Mouse (Mus musculus) c-Kit-positive CD71-positive TER-119-negative erythroid progenitor cells, embryonic 14.5 days (primary cell): ENCODE measurements around the gene Gm9833.
"Not testable (repeated sequence)": the region's sequence is repeated elsewhere in the genome, so short reads cannot be mapped to it uniquely, and the experiment has no call there.

ENCODE experiments used
- DNase-seq: peaks from one replicate; pipeline ENCODE4 v3.0.0-alpha.2; 2013; ENCODE audit warnings: low read depth

The Gm9833 gene

GRCm38 (mm10) chr3:10087994-10088393 is at the start of gene Gm9833:
Gene Gm9833 (plus strand): TSS chr3:10088110.
- DNase-seq, result not testable (repeated sequence)

DNA sequence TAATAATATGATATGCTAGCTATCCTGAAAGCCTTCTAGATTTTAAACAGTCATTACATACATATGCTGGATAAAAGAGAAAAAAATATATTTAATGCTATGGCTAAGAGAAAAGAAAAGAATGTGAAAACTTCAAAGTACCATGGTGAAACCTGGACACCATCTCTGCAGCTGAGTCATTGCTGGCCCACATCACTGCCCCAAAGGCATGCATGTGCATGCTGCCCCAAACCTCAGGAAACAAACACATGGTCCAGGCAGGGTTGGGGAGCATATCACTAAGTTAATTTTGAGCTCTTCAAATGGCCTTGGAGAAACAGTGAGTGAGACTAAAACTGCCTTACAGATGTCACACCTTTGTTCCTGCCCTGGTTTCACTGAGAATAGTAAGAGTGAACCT is 17.8 kb upstream of the Gm9833 start:
- DNase-seq, result no peak

DNA sequence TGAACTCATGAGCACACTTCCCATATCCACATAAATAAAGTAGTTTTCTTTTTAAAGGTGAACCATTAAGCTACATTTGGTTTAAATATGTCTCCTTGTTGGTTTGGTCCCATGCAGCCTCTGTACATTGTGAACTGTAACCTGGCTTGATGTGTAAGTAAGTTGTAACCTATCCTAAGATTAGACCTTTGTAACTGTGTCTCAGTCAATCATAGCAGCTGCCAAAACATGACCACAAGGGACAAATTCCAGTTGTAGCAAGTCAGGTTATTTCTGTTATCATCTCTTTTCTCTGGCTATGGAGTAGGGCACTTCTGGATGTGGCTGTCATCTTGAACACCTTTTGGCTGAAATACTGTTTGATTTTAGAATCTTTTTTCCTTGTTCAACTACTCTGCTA is 12.1 kb upstream of the Gm9833 start:
- DNase-seq, result no peak

GRCm38 (mm10) chr3:10077096-10077841 is 10.6 kb upstream of the Gm9833 start:
- no peak for DNase-seq

DNA sequence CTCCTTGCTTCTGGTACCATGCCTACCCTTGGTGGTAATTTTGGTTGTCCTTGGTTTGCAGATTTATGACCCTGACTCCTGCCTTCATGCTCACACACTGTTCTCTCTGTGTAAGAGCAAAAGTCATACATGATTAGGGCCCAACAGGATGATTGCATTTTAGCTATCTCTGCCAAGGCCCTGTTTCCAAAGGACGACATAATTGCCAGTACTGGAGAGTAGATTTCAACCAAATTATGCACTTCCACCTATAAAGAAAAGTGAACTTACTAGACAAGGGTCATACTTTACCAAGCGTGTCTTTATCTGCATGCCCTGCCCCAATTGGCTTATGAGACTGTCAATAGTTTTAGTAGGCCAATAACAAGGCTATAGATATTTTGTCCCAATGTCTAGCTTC is 9.8 kb upstream of the Gm9833 start:
- no peak for DNase-seq

DNA sequence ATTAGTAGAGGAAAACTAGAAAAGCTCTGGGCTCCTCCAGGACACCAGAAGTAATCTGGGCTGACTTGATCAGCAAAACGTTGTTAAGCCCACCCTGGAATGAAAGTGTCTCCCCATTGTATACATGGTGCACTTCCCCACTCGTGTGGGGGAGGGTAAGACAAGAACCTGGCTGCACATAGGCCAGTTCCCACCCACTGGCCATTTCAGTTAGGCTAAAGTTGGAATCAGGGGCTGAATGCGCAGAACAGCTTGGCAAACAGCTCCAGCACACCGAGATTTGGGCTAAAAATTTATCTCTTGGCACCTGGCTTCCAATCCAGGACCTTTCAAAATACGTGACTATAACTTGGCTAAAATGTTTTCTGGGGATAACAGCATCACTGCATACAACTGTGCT is 6.6 kb upstream of the Gm9833 start:
- DNase-seq, result no peak

- no peak for DNase-seq
Observed at GRCm38 (mm10) chr3:10081911-10082541, 5.9 kb upstream of the Gm9833 start.

- DNase-seq, result no peak
Observed at GRCm38 (mm10) chr3:10082545-10083062, 5.3 kb upstream of the Gm9833 start.

GRCm38 (mm10) chr3:10084102-10084501 is 3.8 kb upstream of the Gm9833 start:
- no peak for DNase-seq

DNA sequence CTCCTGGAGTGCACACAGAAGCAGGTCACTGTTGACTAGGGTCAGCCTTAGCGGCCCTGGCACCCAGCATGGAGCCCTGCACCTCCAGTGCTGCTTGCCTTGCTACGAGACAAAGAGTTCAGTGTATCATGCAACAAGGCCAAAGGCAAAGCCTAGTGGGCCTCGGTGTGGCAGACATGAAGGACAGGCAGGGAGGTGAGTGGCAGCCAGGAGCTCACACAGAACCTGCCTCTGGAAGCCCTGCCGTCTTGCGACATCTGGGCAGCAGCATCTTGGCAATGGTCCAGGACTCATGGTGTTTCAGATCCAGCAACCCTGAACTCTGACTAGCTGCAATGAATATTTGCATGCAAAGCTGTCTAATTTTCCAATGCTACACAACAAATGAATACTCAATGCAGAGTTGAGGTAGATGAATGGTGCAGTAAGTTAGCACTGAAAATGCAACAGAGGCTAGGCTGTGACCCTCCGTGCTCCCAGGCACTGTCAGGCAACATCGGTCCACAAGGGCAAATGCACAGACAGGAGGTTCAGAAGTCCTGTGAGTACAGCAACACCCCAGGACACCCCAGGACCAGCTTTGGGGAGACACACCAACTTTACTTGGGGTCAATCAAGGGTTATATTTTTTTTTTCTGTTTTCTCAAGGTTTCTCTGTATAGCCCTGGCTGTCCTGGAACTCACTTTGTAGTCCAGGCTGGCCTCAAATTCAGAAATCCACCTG is 2.4 kb upstream of the Gm9833 start:
- no peak for DNase-seq

DNA sequence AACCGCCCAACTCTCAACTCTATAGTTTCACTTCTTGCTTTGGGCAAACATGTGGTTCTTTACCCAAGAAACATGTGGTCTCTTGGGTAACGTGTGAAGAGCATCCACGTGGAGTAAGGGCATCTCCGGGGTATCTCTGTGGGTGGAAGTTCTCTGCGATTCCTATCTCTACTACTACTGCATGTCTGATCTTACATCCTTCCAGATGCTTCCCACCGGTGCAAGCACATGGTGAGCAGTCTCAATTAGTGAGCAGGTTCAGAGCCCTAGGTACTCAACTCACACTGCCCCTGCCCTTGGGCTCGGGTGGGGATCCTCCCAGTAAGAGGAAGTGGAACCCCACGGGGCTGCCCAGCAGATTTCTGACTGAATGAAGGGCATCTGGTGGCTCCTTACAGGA is 399 bp upstream of the Gm9833 start:
- no peak for DNase-seq

GRCm38 (mm10) chr3:10091616-10092140 is 3.8 kb downstream of the Gm9833 start:
- no peak for DNase-seq

DNA sequence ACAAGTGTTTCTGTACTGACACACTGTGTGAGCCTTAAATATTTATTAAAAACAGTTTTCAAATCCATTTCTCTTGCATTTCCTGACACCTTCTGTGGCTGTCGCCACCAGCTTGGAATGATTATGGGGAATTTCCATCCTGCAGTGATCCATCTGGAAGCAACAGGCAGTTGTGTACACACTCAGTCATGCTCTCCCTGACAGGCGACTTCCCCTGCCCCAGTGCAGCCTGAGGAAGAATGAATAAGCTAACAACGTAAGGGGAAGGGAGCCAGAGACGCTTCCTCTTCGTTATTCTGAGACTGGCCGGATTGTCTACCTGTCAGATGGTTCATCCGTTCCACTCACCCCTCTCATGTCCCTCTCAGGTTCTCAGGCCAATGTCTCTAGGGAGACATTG is 4.6 kb downstream of the Gm9833 start:
- DNase-seq, result no peak

- DNase-seq, result no peak
Observed at GRCm38 (mm10) chr3:10092914-10093313, 5.0 kb downstream of the Gm9833 start.

- no peak for DNase-seq
Observed at GRCm38 (mm10) chr3:10095076-10095622, 7.2 kb downstream of the Gm9833 start.

- DNase-seq, result no peak
Observed at GRCm38 (mm10) chr3:10099756-10100155, 11.8 kb downstream of the Gm9833 start.

DNA sequence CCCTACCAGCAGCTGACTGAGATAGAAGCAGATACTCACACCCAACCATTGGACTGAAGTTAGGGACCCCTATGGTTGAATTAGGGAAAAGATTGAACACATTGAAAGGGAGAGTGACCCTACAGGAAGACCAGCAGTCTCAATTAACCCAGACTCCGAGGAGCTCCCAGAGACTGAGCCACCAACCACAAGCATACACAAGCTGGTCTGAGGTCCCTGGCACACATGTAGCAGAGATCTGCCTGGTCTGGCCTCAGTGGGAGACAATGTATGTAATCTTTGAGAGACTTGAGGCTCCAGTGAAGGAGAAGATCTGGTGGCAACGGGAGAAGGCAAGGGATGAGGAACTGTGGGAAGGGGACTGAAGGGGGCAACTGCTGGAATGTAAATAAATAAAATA is 23.7 kb downstream of the Gm9833 start:
- no peak for DNase-seq

- no peak for DNase-seq
Observed at GRCm38 (mm10) chr3:10112196-10112595, 24.3 kb downstream of the Gm9833 start.

- no peak for DNase-seq
Observed at GRCm38 (mm10) chr3:10112660-10113059, 24.8 kb downstream of the Gm9833 start.

DNA sequence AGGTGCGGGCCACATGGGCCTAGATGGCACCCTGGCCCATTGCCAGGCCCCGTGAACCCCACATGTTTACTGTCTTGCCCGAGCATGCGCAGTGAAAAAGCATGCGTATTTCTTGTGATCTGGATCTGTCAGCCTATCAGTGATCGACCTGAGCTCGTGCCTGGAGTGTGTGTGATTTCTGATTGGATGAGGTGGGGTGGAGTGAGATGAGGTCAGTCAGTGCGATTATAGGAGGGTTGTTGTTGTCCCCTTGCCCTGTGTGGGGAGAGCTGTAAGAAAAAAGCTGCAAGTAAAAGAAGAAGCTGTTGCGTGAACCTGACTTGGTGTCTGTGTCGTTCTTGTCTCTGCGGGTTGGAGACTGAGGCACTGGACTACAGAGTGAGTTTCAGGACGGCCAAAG is 28.6 kb downstream of the Gm9833 start:
- DNase-seq, result no peak

DNA sequence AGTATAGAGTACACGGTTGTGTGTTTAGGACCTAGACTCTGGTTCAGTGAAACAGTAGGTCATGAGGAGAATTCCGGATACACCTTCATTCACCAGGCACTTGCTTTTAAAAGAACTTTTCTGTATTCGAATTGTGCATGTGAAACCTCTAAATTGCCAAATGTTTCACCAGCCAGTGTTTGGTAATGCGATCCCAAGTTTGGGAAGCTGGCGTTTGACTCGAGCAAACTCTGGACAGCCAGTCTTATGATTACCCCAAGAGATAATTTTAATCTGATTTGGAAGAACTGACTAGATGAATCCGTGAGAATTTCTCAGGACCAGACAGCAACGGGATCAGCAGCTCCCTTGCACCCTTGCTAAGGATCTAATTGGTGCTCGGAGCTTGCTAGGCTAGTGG is 33.3 kb downstream of the Gm9833 start:
- DNase-seq, result no peak

DNA sequence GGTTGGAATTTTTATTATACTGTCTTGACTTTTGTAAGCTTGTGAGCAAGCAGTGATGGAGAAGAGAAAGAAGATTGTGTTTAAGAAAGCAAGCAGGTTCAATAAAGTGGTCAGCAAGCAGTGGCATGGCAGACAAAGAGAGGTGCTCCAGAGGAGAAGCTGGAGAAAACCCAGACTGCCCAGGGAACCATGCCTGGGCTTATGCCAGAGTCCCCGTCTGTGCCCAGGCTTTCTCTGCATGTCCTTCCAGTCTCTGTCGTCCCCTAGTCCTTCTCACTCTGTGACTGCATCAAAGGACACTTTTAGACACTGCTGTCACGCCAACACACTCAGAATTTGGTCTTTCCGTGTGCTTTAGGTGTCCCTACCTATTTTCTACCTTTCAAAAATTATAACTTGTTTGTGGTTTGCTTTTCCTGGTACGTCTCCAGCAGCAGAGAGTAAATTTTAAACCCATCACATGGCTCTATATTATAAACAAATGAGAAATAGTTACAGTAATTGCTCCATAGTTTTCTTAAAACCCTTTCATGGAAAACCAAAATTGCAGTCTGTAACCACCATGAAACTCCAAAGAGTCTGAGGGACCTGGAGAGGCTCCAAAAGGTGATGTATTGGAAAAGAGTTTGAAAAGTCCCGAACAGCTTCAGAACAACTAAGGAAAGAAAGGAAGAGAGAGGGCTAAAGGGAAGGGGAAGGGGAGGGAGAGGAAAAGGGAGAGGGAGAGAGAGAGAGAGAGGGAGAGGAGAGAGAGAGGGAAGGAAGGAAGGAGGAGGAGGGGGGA is 34.2 kb downstream of the Gm9833 start:
- DNase-seq, result no peak
